Mouse (Mus musculus) splenic B cell, adult 2 months (primary cell): Measurements from ENCODE around the gene 4931422A03Rik.

ENCODE experiments used
- DNase-seq: peaks from one replicate; pipeline ENCODE4 v3.0.0-alpha.2; 2011; ENCODE audit warnings: low read depth, low spot score
- H3K27me3 ChIP-seq: 2 replicates; pipeline ENCODE4 v1.6.1; 2012; ENCODE audit warnings: mild to moderate bottlenecking, low read length, moderate library complexity, mixed read lengths; ENCODE audit not compliant: control insufficient read depth, poor library complexity, insufficient read depth, severe bottlenecking
- H3K36me3 ChIP-seq: 2 replicates; pipeline ENCODE4 v1.6.1; 2012; ENCODE audit warnings: mild to moderate bottlenecking, low read length, moderate library complexity, mixed read lengths; ENCODE audit not compliant: control insufficient read depth, poor library complexity, insufficient read depth, severe bottlenecking

4931422A03Rik gene

DNA sequence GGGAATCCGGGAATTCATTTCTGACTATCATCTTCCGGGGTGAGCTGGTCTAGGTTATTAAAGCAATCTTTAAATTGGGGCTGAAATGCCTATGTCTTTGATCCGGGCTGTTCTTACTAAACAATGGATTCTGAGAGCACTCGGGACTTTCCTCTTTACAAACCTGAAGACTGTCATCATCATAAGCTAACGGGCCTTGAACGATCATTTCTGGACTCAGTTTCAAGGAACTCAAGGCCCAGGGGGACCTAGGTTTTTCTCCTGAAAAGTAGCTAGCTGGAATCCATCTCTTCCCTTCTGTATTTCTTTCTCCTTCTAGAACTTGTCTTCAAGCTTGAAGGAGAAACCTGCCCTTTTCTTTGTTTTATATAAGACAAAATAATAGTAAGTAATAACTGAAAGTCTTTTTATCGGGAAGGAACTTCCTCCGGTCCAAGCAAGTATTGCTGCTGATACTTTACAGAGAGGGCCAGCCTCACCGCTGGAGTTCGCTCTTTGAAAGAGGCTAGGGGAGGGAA, 59.2 kb downstream of the 4931422A03Rik start:
- peak; percentile 37 for DNase-seq
- H3K36me3 ChIP-seq = peaks cover 4% of the 10 kb centered on the region; the same call in 1 of the 2 replicates
- no peaks in the 10 kb centered on the region for H3K27me3 ChIP-seq

DNA sequence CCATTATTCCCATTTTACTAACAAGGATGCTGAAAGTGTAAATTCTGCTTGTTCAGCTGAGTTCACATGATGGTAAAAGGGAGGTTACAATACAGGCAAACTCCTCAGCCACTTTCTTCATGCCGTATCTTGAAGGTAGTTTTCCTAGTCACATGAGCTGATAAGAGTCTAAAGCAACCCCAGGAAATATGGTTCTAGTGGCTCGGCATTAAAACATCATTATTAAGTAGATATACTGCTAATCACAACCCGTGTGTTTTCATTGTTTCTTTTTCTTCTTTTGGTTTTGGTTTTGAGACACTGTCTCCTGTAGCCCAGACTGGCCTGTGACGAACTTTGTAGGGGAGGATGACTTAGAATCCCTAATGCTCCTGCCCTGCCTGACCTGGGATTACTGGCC, 60.0 kb downstream of the 4931422A03Rik start:
- no peaks in the 10 kb centered on the region for H3K27me3 ChIP-seq
- DNase-seq = no peak
- no peaks in the 10 kb centered on the region for H3K36me3 ChIP-seq

DNA sequence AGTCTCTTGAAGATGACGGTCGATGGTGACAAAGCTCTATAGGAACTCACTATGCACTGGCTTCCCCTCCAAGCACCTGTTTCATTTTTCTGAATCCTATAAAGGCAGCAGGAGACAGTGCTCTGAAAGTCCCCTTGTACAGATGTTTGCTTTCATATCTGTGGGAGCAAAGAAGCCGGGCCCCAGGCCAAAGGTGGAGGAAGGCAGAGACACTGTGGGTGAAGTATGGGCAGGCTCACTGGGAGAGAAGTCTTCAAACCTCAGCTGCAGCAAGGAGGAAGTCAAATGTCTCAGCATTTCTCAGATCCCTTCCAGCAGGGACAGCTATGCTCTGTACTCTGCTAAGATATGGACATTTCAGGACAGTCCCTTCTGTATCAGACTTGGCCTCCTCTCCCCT, 62.8 kb downstream of the 4931422A03Rik start:
- no peak for DNase-seq
- Histone ChIP-seq H3K27me3 (no peaks in the 10 kb centered on the region), H3K36me3 (no peaks in the 10 kb centered on the region)

DNA sequence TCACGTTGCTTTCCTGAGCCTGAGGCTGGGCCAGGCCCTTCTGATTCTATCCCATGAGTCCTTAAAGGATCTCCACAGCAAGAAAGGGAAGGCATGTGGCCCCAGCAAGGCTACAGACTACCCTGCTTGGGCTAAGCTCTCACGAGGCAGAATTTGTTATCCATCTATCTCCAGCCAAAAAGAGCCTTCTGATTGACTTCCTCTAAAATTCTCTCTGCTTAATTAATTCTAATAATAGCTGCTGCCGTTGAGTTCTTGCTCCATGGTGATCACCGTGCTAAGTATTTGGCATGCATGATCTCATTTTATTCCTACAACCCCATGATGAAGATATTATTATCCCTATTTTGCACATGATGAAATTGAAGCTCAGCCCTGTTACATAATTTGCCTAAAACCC, 65.8 kb downstream of the 4931422A03Rik start:
- H3K36me3 ChIP-seq = no peaks in the 10 kb centered on the region
- DNase-seq = no peak
- H3K27me3 ChIP-seq = no peaks in the 10 kb centered on the region

DNA sequence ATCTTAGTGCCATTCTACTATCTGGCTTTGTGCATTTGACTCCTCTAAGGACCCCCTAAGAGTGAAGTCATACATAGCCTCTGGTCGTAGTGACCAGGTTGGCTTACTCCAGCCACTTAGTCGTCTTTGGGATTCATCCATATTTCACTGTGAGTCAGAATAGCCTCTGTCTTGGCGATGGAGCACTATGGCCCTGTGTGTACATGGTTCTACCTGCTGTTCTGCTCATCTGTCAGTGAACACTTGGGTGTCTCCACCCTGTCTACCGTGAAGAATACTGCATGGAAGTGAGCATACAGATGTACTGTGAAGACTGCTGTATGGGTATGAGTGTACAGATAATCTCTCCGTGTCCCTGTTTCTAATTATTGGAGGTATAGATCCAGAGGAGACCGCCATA, 68.6 kb downstream of the 4931422A03Rik start:
- Histone ChIP-seq H3K36me3 (no peaks in the 10 kb centered on the region), H3K27me3 (no peaks in the 10 kb centered on the region)
- DNase-seq = no peak

DNA sequence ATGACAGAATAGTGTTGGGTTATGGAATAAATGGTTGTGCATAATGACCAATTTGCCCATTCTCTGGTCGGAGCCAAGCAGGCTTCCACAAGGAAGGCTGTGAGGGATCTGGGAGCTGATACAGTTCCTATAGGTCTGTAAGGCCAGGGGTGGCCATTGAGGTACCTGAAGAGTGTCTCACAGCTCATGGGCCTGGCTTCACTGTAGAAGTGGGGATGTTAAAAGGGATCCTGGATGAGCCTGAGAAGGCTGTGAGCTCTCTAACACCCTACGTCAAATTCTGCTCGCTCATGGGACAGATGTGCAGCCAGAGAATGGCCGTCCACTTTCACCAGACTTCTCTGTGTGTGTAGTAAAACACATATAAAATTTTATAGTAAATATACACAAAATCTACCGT, 69.1 kb downstream of the 4931422A03Rik start:
- DNase-seq = no peak
- Histone ChIP-seq H3K27me3 (no peaks in the 10 kb centered on the region), H3K36me3 (no peaks in the 10 kb centered on the region)

DNA sequence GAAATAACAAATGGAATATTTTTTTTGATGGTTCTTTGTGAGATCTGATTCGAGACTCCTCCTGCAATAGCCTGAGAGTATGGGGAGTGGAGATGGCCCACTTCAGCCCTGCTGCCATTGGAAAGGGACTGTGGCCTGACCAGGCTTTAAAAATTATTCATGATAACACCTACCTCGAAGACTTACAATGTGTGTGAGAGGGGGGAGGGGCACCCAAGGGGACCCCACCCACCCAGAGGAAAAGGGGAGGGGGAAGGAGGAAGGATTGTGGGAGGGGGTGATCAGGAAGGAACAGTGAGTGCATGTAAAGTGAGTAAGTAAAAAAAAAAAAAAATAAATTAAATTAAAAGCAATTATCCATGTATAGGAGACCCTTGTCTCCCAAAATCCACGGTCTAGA, 69.5 kb downstream of the 4931422A03Rik start:
- no peak for DNase-seq
- Histone ChIP-seq H3K27me3 (no peaks in the 10 kb centered on the region), H3K36me3 (no peaks in the 10 kb centered on the region)

DNA sequence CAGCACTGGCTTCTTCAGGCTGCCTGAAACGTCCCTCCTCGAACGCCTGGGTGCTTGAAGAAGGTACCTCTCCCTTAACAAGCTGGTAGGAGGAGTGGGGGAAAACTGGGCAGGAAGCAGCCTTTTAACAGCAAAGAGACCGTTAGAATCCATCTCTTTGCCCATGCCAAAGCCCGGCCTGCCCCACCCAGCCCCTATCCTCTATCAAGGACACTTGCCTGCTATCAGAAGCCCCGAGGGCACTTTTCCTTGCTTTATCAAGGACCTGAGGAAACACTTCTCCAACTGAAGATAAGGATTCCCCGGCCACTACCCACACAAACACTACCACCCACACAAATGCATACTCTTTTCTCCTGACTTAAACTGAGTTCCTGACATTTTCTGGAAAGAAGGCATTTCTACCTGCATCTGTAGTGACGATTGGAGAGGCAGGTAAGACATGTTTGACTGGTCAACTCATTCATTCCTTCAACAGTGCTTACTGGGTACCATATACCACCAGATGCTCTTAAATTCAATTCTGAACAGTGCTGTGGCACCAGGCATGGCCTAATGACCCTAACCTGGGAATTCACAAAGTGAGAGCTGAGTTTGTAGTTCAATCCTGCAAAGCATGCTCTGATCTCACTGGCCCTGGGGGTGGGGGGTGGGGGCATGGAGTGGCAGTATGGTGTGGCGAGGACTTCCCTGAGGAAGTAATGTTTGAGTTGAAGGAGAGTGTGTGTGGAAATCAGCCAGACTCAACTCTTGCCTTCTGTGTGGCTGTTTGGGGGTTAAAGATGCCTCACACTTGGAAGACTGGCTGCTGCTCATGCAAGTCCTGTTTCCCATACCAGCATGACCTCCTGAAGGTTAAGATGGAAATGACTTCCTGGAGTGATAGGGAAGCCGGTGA, 70.3 kb downstream of the 4931422A03Rik start, which contains the start of gene Lmo2:
TSS of gene Lmo2 (plus strand) at position 338 of the 898 bp plus-strand sequence.
- Histone ChIP-seq H3K27me3 (no peaks in the 10 kb centered on the region), H3K36me3 (no peaks in the 10 kb centered on the region)
- no peak for DNase-seq

DNA sequence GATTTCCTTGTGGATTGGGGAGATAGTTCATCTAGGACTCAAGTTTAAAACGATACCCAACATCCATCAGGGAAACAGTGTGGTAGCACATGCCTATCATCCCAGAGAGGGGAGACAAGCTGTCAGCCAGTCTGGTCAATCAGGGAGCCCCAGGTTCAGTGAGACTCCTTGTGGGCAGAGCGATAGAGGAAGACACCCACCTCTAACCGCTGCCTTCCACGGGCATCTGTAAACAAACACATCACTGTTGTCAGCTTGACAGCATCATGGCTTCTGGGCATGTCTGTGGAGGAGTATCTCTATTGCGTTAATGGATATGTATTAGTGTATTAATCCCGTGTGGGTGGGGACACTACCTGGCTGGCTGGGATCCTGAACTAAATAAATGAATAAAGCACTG, 71.3 kb downstream of the 4931422A03Rik start:
- H3K36me3 ChIP-seq = no peaks in the 10 kb centered on the region
- no peak for DNase-seq

DNA sequence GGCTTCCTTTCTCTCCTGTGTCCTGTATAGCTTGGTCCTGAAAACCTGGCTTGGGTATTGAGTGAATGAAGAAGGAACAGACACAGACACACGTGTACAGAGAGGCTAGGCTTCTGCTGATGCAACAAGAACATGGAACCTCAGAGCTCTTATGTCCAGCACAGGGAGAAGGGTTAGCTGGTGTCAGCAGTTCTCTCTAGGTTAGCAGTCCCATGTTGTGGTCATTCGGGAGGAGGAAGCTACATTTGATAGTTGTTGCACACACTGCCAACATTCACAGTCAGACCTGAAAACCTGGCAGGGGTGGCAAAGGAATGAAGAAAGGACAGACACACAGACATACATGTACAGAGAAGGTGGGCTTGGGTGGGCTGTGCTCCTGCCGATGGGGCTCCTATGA, 72.4 kb downstream of the 4931422A03Rik start:
- DNase-seq = no peak
- no peaks in the 10 kb centered on the region for H3K27me3 ChIP-seq
- no peaks in the 10 kb centered on the region for H3K36me3 ChIP-seq

More for the DNA sequence above, 71.3 kb downstream of the 4931422A03Rik start:
- no peaks in the 10 kb centered on the region for H3K27me3 ChIP-seq

DNA sequence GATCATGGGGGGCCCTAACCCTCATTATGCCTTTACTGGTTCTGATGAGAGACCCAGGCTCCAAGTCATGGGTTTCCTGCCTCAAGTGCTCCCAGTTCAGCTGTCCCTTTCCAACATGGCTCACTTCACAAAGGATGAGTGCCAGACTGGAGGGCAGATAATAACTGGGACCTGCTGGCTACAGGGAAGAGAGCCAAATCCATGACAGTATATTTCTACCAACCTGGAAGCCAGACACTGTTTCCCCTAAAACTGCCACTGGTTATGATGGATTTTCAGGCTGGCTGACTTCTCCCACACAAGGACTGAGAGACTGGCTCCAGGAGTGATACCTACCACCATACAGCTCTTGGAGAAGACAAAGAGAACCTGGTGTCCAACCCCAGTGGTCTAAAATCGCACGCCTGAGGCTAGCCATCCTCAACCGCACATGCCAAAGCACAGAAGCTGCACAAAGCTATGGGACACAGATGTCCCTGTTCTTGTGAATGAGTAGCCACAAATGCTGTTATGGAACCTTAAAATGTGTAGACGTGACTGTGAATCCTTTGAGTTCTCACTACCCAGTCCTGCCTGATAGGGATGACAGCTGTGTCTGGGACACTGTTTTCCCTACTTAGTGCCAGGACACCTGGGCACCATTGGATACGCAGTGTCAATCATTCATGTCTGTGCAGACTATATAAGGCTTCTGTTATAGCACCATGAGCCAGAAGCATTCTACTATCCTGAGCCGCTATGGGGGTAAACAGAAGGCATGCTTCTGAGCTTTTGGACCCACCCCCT, 74.9 kb downstream of the 4931422A03Rik start:
- DNase-seq = no peak
- Histone ChIP-seq H3K36me3 (no peaks in the 10 kb centered on the region), H3K27me3 (no peaks in the 10 kb centered on the region)

DNA sequence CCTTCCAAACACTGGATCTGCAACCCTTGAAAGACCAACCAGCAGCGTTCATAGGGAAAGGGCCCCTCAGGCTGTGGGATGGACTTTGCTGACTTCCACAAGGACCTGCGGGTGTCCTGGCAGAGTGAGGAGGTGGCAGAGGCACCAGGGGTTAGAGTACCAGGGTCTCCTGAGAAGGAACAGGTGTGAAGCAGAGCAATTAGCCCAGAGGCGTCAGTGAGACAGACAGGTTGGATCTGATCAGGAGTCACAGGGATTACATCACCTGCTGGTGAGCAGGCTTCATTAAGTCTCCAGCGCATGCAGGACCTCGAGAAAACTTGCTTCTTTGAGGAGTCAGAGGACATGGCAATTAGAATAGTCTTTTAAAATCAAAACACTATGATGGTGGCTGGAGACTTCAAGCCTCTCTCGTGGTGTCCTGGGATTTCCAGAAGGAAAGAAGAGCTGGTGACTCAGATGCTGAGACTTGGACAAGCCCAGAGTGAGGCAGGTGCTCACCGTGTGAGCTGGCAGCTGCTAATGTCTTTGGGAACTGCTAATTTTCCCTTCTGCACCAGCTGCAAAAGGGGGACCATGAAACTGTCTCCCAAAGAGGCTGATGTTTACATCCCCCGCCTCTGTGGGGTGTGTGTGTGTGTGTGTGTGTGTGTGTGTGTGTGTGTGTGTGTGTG, 80.0 kb downstream of the 4931422A03Rik start:
- no peaks in the 10 kb centered on the region for H3K36me3 ChIP-seq
- H3K27me3 ChIP-seq = no peaks in the 10 kb centered on the region
- DNase-seq = no peak

DNA sequence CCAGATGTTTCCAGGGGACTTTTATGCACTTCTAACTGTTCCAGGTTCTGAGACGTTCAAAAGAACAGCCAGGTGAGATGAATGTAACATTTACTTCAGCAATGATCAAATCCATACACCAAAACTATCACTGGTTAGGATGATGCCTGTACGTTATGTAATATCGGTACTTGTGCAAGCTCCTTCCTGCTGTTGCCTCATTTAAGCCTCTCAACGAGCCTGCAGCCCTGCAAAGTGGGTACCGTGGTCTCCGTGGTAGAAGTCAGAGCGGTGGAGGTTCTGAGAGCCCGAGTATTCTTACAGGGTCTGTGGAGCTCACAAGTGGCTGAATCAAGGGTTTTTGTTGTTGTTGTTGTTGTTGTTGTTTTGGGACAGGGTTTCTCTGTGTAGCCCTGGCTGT, 81.3 kb downstream of the 4931422A03Rik start:
- H3K36me3 ChIP-seq = no peaks in the 10 kb centered on the region
- no peaks in the 10 kb centered on the region for H3K27me3 ChIP-seq
- no peak for DNase-seq

DNA sequence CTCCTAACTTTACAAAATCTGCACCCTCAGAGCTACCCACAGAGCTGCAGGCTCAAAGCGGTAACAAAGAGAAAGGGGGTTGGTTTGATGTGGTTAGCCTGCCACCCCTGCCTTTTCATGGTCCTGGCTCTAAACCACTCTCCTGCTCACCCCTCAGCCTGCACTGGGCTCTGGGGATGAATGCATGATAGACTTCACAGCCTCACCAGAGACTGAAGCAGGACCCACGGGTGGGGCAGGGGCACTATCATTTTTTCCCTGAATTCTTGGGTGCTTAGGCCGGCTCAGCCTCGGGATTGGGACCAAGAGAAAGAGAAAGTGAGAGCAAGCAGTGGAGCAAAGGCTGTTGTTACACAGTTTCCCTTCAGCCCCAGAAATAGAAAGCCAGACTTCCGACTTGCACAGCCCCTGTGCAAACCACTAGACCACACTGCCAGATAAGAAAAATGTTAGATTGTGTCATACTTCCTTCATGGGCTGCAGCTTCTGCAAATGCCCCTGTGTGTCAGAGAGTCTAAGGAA, 82.5 kb downstream of the 4931422A03Rik start:
- H3K27me3 ChIP-seq = no peaks in the 10 kb centered on the region
- DNase-seq = peak; percentile 74
- H3K36me3 ChIP-seq = no peaks in the 10 kb centered on the region
